Mouse (Mus musculus) forelimb bud, embryonic 11.5 days (tissue): ENCODE measurements around the gene Vmn1r139.
"Not testable (repeated sequence)": the region's sequence is repeated elsewhere in the genome, so short reads cannot be mapped to it uniquely, and the experiment has no call there.

Experiments used
- DNase-seq: peaks from one replicate; pipeline ENCODE4 v3.0.0-alpha.2; 2012; ENCODE audit warnings: low read depth, low spot score

Vmn1r139 gene

DNA sequence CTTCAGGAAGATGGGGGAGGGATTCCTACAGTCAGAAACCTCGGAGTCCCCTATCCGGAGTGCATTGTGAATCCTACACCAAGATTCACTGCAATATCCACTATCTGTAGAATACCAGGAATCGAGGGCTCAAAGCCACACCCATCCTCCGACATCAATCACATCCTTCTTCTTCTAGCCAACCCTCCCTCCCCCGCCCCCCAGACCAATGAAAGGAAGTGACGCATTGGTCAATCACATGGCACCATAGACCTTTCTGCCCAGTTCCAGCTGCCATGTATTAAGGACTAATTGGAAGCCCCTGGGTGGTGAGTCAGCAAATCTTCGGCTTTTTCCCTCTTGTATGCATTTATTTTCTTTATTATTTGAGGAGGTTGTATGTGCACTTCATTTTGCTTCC lies at the start of gene Vmn1r139:
TSS of gene Vmn1r139 (plus strand) at position 301 of the 400 bp plus-strand sequence.
- not testable (repeated sequence) for DNase-seq

DNA sequence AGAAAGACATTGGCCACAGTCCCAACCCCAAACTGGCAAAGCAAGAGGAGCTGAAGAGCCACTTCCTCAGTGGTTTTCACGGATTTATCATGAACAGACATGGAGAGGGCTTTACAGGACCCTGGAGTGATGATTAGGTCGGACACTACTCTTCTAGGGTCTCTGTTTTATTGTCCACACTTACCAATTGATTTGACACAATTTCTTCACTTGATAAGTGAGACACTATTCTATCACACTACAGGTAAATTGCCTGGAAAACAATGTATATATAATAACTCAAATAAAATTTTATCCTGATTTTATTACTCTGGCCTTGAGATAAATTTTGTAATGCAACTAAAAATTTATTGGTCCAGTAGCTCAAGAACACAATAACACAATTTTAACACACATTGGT lies 40.1 kb upstream of the Vmn1r139 start, which contains the start of gene Vmn1r138:
TSS of gene Vmn1r138 (minus strand) at position 101 of the 400 bp plus-strand sequence.
- DNase-seq, result not testable (repeated sequence)

DNA sequence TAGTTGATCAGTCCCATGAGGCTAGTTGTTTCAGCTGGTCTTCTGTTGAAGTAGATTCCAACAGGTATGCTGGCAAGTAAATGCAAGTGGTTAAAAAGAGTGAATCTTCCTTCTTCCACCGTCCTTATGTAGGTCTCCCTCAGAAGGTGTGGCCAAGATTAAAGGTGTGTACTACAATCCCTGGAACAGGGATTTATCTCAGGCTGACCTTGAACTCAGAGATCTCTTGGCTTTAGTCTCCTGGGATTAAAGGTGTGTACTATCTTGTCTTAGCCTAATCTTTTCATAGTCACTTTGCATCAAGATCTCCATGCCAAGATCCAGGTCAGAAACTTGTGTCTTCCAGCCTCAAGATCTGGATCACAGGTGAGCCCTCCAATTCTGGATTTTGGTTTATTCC lies 12.7 kb upstream of the Vmn1r139 start, which contains the start of gene Gm6176:
TSS of gene Gm6176 (minus strand) at position 101 of the 400 bp plus-strand sequence.
- not testable (repeated sequence) for DNase-seq

DNA sequence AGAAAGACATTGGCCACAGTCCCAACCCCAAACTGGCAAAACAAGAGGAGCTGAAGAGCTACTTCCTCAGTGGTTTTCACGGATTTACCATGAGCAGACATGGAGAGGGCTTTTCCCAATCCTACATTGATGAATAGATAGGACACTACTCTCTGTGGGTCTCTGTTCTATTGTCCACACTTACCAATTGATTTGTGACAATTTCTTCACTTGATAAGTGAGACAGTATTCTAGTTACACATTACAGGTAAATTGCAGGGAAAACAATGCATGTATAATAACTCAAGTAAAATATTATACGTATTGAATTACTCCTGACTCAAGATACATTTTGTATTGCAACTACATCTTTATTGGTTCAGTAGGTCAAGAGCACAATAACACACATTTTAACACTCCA lies 49.3 kb downstream of the Vmn1r139 start, which contains the start of gene Gm16451:
TSS of gene Gm16451 (minus strand) at position 101 of the 400 bp plus-strand sequence.
- DNase-seq, result not testable (repeated sequence)

DNA sequence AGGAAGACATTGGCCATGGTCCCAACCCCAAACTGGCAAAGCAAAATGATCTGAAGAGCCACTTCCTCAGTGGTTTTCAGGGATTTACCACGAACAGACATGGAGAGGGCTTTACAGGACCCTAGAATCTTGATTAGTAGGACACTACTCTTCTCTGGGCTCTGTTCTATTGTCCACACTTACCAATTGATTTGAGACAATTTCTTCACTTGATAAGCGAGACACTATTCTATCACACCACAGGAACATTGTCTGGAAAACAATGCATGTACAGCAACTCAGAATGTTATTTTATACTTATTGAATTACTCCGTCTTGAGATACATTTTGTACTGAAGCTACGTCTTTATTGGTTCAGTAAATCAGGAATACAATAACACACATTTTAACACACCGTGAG lies 65.8 kb downstream of the Vmn1r139 start, which contains the start of gene Gm10666:
TSS of gene Gm10666 (minus strand) at position 101 of the 400 bp plus-strand sequence.
- DNase-seq, result not testable (repeated sequence)
